Mouse (Mus musculus) heart, embryonic 13.5 days (tissue): ENCODE measurements around the gene Gipc2. TPM values are rescaled to one million over a fixed set of nuclear protein-coding genes. Genes with fewer than 3 reads are reported as not detected.

Experiments
- ATAC-seq: fragments of 200-750 bp; cut with Nextera tagmentation; 2 replicates; pipeline ENCODE4 v1.8.0; 2017; ENCODE audit warnings: moderate TSS enrichment; ENCODE audit not compliant: insufficient number of reproducible peaks, low FRiP score, low TSS enrichment; ENCODE audit errors: extremely low read depth
- H3K27ac ChIP-seq: fragments of 300-500 bp; sonication (generic); replicated peaks from 2 replicates; pipeline ENCODE4 v1.5.1; 2015; ENCODE audit warnings: moderate library complexity, mild to moderate bottlenecking, inconsistent platforms
- H3K27me3 ChIP-seq: fragments of 300-500 bp; sonication (generic); replicated peaks from 2 replicates; pipeline ENCODE4 v1.6.1; 2015; ENCODE audit warnings: mild to moderate bottlenecking, inconsistent platforms
- H3K36me3 ChIP-seq: fragments of 300-500 bp; sonication (generic); 2 replicates; pipeline ENCODE4 v1.6.1; 2015; ENCODE audit warnings: mild to moderate bottlenecking, inconsistent platforms
- H3K4me1 ChIP-seq: fragments of 300-500 bp; sonication (generic); 2 replicates; pipeline ENCODE4 v1.6.1; 2015; ENCODE audit warnings: inconsistent platforms
- H3K4me2 ChIP-seq: fragments of 300-500 bp; sonication (generic); 2 replicates; pipeline ENCODE4 v1.6.1; 2015; ENCODE audit warnings: inconsistent platforms, mild to moderate bottlenecking, moderate library complexity
- H3K4me3 ChIP-seq: fragments of 300-500 bp; sonication (generic); 2 replicates; pipeline ENCODE4 v1.5.1; 2015; ENCODE audit warnings: moderate library complexity, mild to moderate bottlenecking, inconsistent platforms
- H3K9ac ChIP-seq: fragments of 300-500 bp; sonication (generic); 2 replicates; pipeline ENCODE4 v1.6.1; 2015; ENCODE audit warnings: inconsistent platforms, mild to moderate bottlenecking, moderate library complexity
- H3K9me3 ChIP-seq: fragments of 300-500 bp; sonication (generic); 2 replicates; pipeline ENCODE4 v1.6.1; 2016; ENCODE audit warnings: inconsistent platforms
- WGBS: fragments of 180-500 bp; shearing (Covaris S2); methylation state at CpG from one replicate; pipeline ENCODE4 v1.1.7; 2015; ENCODE audit warnings: mixed read lengths; 5-methylcytosine and 5-hydroxymethylcytosine counted together
- polyA plus RNA-seq: library from polyadenylated mRNA; unstranded; fragments of >200 nt; fragmentation: Nextera tagmentation; extraction: Ambion mirVana; gene quantifications from 2 replicates; pipeline ENCODE4 v1.2.1, GENCODE M21; 2015

Gipc2 gene
- polyA plus RNA-seq, 1 experiment from 2014 or later = 4.6 TPM

DNA sequence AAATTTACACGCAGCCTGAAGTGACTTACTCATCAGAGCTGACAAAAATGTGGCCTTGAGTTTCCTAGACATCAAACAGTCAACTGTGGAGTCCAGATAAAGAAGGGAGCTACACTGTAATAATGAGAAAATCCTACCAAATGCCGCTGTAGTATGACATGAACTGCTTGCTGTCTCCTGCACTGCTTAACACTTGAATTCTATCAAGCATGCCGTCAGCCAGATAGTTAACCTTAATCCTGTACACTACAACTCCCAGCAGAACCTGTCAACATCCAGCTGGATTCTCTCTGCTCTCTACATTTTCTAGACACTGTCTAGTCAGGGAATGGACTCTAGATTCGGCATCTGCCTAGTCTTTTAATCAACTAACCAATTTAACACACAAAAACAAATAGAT is 23.3 kb upstream of the Gipc2 start:
- Histone ChIP-seq H3K4me1 (peaks cover 63% of the 10 kb centered on the region), H3K4me3 (peak overlapping the region; percentile 36)

DNA sequence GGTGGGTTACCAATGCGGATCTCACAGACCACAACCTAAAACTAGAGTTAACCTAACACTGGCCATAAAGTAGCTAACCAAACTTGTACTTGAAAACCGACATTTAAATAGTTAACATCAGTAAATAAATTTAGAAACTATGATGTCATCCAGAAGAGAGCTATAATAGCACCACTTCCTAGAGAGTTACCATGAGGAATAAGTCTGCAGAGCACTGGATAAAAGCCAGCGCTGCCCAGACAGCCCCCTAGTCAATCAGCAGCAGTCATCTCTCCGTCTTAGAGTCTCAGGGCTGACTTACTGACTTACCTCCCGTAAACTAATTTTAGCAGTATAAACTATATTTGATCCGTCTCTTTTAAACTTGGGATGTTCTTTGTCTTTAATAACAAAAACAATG is 20.1 kb upstream of the Gipc2 start:
- Histone ChIP-seq H3K9me3 (no peaks in the 10 kb centered on the region), H3K36me3 (peaks cover 50% of the 10 kb centered on the region), H3K4me3 (peak overlapping the region; percentile 4; the same call in 1 of the 2 replicates), H3K4me2 (peak overlapping the region; percentile 51), H3K27me3 (no peaks in the 10 kb centered on the region), H3K9ac (no peak overlapping the region; the same call in 1 of the 2 replicates), H3K4me1 (peaks cover 62% of the 10 kb centered on the region), H3K27ac (peak overlapping the region; percentile 73)
- no peak for ATAC-seq
- WGBS = 35% methylated on average over 6 of the region's 6 CpGs

More for the DNA sequence above, 23.3 kb upstream of the Gipc2 start:
- Histone ChIP-seq H3K4me2 (peak overlapping the region; percentile 82), H3K27ac (peak overlapping the region; percentile 79), H3K36me3 (peaks cover 23% of the 10 kb centered on the region), H3K27me3 (no peaks in the 10 kb centered on the region), H3K9ac (peak overlapping the region; percentile 60), H3K9me3 (no peaks in the 10 kb centered on the region)
- no peak for ATAC-seq
- 19% methylated on average over 4 of the region's 4 CpGs for WGBS

DNA sequence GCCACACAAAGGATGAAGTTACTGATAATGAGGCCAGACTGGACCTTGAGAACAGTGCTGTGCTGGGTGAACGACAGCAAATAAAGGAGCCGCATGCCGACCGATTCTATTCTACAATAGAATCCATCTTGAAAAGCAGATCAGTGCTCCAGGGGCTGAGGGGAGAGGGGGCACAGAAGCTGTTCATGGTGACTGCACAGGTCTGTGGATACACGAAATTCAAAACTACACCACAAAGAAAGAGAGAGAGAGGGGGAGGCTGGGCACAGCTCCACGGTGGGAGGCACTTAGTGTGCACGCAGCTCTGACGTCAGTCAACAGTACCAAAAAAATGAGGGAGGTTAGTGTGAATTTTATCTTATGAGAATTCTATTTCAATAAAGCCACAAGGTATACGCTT is 17.5 kb upstream of the Gipc2 start:
- no peak for ATAC-seq
- H3K4me2 ChIP-seq = no peak overlapping the region
- H3K36me3 ChIP-seq = peaks cover 61% of the 10 kb centered on the region
- H3K27ac ChIP-seq = no peak overlapping the region
- H3K4me1 ChIP-seq = peaks cover 38% of the 10 kb centered on the region
- no peak overlapping the region for H3K4me3 ChIP-seq
- no peak overlapping the region for H3K9ac ChIP-seq
- WGBS = 84% methylated on average over 9 of the region's 9 CpGs
- no peaks in the 10 kb centered on the region for H3K27me3 ChIP-seq
- no peaks in the 10 kb centered on the region for H3K9me3 ChIP-seq

DNA sequence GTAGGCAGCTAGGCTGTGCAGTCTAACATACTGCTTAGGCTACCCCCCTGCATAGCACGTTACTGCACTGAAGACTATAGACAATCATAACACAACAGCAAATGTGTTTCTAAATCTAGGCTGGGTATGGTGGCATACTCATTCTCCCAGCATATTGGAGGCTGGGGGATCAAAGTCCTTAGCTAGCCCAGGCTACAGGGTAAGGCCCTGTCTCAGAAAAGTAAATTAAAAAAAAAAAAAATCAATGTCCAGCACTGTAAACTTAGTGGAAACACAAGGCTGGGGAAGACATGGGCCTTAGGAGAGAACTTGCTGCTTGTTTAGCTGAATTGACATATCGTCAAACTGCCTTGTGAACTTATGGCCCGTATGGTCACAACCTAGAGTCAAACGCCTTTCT is 14.6 kb upstream of the Gipc2 start:
- ATAC-seq = no peak
- H3K27me3 ChIP-seq = no peaks in the 10 kb centered on the region
- peaks cover 52% of the 10 kb centered on the region for H3K36me3 ChIP-seq
- H3K9me3 ChIP-seq = no peaks in the 10 kb centered on the region
- no peak overlapping the region for H3K4me2 ChIP-seq
- no peak overlapping the region for H3K9ac ChIP-seq
- peaks cover 10% of the 10 kb centered on the region for H3K4me1 ChIP-seq
- H3K4me3 ChIP-seq = no peak overlapping the region
- WGBS = 86% methylated on average over 4 of the region's 4 CpGs
- no peak overlapping the region for H3K27ac ChIP-seq

DNA sequence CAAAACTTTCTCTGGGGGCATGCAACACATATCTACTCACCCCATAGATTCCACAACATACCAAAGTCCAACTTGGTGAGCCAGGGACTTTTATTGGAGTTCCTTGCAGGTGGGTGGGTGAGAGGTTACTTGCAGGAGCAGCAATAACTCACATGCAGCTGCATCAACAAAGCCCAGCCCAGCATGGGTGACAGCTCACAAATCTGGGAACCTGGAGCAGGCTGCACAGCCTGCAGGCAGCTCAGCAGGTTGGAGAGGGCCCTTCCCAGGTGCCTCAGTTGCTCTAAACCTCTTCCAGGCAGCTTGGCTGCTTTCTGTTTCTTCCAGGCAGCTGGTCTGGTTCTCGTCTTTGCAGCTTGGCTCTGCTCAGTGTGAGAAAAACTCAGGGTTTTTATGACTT is 13.3 kb upstream of the Gipc2 start:
- H3K36me3 ChIP-seq = peaks cover 38% of the 10 kb centered on the region
- no peak for ATAC-seq
- no peaks in the 10 kb centered on the region for H3K9me3 ChIP-seq
- no peak overlapping the region for H3K4me3 ChIP-seq
- WGBS = 38% methylated on average over 1 of the region's 1 CpGs
- no peak overlapping the region for H3K27ac ChIP-seq
- H3K9ac ChIP-seq = no peak overlapping the region
- no peaks in the 10 kb centered on the region for H3K27me3 ChIP-seq
- no peak overlapping the region for H3K4me2 ChIP-seq
- peaks cover 6% of the 10 kb centered on the region; the same call in 1 of the 2 replicates for H3K4me1 ChIP-seq

DNA sequence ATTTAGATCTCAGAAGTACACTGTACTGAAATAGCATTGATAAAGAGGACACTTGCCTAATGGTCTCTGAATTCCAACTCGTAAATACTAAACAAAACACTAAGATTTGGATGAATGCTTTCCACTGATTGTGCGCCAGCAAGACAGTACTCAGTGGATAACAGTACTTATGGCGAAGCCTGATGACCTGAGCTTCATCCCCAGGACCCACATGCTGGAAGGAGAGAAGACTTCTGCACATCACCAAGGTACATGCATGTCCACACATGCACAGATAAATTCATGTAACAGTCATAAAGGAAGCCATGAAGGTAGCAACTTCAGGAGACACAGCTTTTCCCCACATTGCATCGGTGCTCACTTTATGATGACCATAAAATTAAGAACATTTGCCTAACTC is 12.8 kb upstream of the Gipc2 start:
- H3K9me3 ChIP-seq = no peaks in the 10 kb centered on the region
- H3K36me3 ChIP-seq = peaks cover 35% of the 10 kb centered on the region
- H3K4me3 ChIP-seq = no peak overlapping the region
- no peaks in the 10 kb centered on the region for H3K27me3 ChIP-seq
- H3K27ac ChIP-seq = no peak overlapping the region
- H3K4me2 ChIP-seq = no peak overlapping the region
- H3K9ac ChIP-seq = no peak overlapping the region
- no peak for ATAC-seq
- peaks cover 6% of the 10 kb centered on the region; the same call in 1 of the 2 replicates for H3K4me1 ChIP-seq
- WGBS = 83% methylated on average over 4 of the region's 4 CpGs

DNA sequence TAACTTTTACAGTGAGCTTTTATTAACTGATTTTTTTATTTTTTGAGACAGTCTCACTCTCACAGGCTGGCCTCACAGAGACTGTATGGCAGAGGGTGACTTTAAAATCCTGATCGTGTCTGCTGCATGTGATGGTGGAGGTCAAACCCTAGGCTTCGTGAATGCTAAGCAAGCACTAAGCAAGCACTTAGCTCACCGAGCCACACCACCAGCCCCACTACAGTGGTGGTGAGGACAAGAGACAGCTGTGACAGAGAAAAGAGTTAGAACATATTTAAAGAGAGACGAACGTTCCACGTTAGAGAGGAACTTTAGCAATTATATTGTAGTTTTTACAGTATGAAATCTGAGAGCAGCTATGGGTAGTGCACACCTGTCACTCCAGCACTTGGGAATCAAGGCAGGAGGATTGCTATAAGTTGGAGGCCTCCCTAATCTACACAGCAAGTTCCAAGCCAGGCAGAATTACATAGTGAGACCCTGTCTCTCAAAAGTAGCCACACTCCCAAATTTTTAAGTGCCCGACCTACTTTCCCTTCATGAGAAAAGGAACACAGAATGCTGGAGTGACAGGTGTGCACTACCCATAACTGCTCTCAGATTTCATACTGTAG is 6.4 kb upstream of the Gipc2 start:
- Histone ChIP-seq H3K4me1 (peaks cover 16% of the 10 kb centered on the region), H3K36me3 (no peaks in the 10 kb centered on the region), H3K9ac (no peak overlapping the region), H3K27ac (no peak overlapping the region), H3K27me3 (no peaks in the 10 kb centered on the region; the same call in 1 of the 2 replicates), H3K4me2 (no peak overlapping the region), H3K9me3 (no peaks in the 10 kb centered on the region), H3K4me3 (no peak overlapping the region)
- WGBS = 62% methylated on average over 7 of the region's 7 CpGs
- no peak for ATAC-seq

DNA sequence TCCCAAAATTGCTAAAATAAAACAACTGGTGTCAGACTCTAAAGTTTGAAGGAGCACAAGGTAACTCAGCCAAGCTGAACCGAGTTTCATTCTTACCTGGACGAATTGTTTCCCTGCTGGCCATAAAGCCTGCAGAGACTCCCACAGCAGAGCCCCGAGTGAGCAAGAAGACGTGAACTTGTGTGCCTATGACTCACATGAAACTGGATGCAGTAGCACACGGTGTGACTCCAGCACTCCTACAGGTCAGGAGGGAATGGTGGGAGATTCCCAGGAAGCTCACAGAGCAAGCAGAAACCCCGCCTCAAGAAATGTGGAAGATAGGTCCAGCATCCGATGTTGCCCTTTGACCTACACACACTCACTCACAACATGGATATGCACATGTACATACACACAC is 5.8 kb upstream of the Gipc2 start:
- peaks cover 22% of the 10 kb centered on the region for H3K4me1 ChIP-seq
- no peak overlapping the region for H3K4me3 ChIP-seq
- no peak overlapping the region for H3K4me2 ChIP-seq
- H3K9me3 ChIP-seq = no peaks in the 10 kb centered on the region
- H3K36me3 ChIP-seq = no peaks in the 10 kb centered on the region
- WGBS = 54% methylated on average over 7 of the region's 7 CpGs
- H3K27ac ChIP-seq = no peak overlapping the region
- no peaks in the 10 kb centered on the region; the same call in 1 of the 2 replicates for H3K27me3 ChIP-seq
- no peak overlapping the region for H3K9ac ChIP-seq
- no peak for ATAC-seq

DNA sequence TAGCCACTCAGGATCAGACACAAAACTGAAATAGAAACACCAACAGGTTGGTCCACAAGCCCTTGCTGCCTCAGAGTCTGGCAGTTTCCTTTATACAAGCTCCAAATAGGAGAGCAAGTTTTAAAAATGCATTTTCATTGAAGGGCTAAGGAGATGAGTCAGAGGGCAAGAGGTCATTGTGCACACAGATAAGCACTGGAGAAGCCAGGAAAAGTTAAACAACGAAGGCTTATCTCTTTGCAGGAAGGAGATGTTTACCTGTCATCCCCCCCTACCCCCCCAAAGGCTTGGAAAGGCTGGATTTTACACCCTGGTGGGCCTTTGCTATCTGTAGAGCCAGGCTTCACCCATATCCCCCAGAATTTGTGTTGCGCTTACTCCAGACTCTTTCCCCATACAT is 5.2 kb upstream of the Gipc2 start:
- no peak for ATAC-seq
- 0 out of 2 replicates have a peak overlapping the region, but pooled peaks have one; percentile 34 for H3K27ac ChIP-seq

DNA sequence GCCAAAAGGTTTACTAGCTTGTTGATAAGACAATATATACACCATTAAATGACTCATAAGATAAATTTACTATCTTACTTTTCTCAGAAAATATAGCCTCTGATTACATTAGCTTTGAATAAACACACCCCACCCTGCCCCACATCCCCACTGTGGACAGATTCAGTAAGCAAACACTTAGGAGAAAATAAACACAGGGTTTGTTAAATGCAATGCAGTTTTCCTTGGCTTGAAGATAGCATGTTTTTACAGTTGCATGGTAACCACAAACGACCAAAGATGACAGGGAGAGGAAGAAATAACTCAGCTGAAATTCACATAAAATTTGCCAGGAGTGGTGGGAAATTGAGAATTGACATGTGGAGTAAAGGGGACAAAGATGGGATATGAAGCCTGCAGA is 4.4 kb upstream of the Gipc2 start:
- Histone ChIP-seq H3K27ac (no peak overlapping the region), H3K4me3 (no peak overlapping the region), H3K4me1 (peaks cover 34% of the 10 kb centered on the region), H3K4me2 (no peak overlapping the region), H3K36me3 (no peaks in the 10 kb centered on the region), H3K9ac (no peak overlapping the region), H3K27me3 (peaks cover 10% of the 10 kb centered on the region), H3K9me3 (no peaks in the 10 kb centered on the region)
- WGBS = 35% methylated on average over 1 of the region's 1 CpGs
- no peak for ATAC-seq

More for the DNA sequence above, 5.2 kb upstream of the Gipc2 start:
- H3K9ac ChIP-seq = peak overlapping the region; percentile 28; the same call in 1 of the 2 replicates
- H3K36me3 ChIP-seq = no peaks in the 10 kb centered on the region
- 36% methylated on average over 2 of the region's 2 CpGs for WGBS
- H3K4me3 ChIP-seq = no peak overlapping the region
- peaks cover 2% of the 10 kb centered on the region; the same call in 1 of the 2 replicates for H3K27me3 ChIP-seq
- no peak overlapping the region for H3K4me2 ChIP-seq
- H3K4me1 ChIP-seq = peaks cover 27% of the 10 kb centered on the region
- H3K9me3 ChIP-seq = no peaks in the 10 kb centered on the region

DNA sequence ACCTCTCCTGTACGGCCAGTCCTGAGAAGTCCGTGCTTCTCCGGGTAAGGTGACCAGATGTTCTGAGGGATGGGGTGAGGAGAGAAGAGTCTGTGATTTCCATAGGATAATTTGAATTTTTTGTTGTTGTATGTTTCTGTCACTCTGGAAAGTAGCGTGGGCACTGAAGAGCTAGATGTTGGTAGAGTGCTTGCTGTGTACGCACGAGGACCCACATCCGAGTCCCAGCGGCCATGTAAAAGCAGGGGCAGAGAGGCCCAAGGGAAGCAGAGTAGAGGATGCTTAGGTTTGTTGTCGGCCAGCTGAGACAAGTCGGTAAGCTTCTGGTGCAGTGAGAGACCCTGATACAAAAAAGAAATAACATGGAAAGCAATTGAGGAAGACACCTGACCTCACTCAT is 2.0 kb upstream of the Gipc2 start:
- no peak overlapping the region for H3K4me2 ChIP-seq
- H3K27me3 ChIP-seq = peaks cover 19% of the 10 kb centered on the region
- H3K9me3 ChIP-seq = no peaks in the 10 kb centered on the region
- H3K9ac ChIP-seq = no peak overlapping the region
- H3K27ac ChIP-seq = no peak overlapping the region
- no peaks in the 10 kb centered on the region for H3K36me3 ChIP-seq
- no peak for ATAC-seq
- H3K4me1 ChIP-seq = peaks cover 44% of the 10 kb centered on the region
- WGBS = 91% methylated on average over 10 of the region's 10 CpGs
- no peak overlapping the region for H3K4me3 ChIP-seq
